Mouse (Mus musculus) ES-E14 (cell line): Measurements from ENCODE around the gene Sphk1.

Experiments used
- CHD2 ChIP-seq: IDR thresholded peaks from 2 replicates; pipeline ENCODE4 v1.6.1; 2014; ENCODE audit warnings: mild to moderate bottlenecking, low read depth, low read length, inconsistent platforms
- HCFC1 ChIP-seq: IDR thresholded peaks from 2 replicates; pipeline ENCODE4 v1.6.1; 2012; ENCODE audit warnings: low read length, inconsistent platforms, borderline replicate concordance; ENCODE audit not compliant: insufficient read depth
- MAFK ChIP-seq: IDR thresholded peaks from 2 replicates; pipeline ENCODE4 v1.6.1; 2014; ENCODE audit warnings: mild to moderate bottlenecking, low read depth, low read length, inconsistent platforms; ENCODE audit not compliant: insufficient read depth
- ZC3H11A ChIP-seq: IDR thresholded peaks from 2 replicates; pipeline ENCODE4 v1.6.1; 2012; ENCODE audit warnings: low read depth, mild to moderate bottlenecking, inconsistent platforms, low read length, borderline replicate concordance
- ZNF384 ChIP-seq: IDR thresholded peaks from 2 replicates; pipeline ENCODE4 v1.6.1; 2012; ENCODE audit warnings: low read depth, low read length, inconsistent platforms

GRCm38 (mm10) chr11:116523699-116524189 is 7.0 kb upstream of the Sphk1 start:
- TF ChIP-seq ZC3H11A: no peak
- no peak for TF ChIP-seq MAFK
- TF ChIP-seq ZNF384: no peak
- no peak for TF ChIP-seq CHD2
- no peak for TF ChIP-seq HCFC1
